Comparison of ENCODE assay signal across 9 mouse cellular contexts in genomic region chr1:151953563-151953962, GRCm38 (mm10).
DNase-seq lines count a peak whose midpoint lies in the region; ATAC-seq and TF ChIP-seq lines count a peak whose summit lies in the region.
"Had no signal": no experiment of that assay in that cellular context is flagged by ENCODE, and none has a peak within 500 bp of the region (broad histone marks: within the 10 kb centered on the region; RNA-seq: fewer than 3 reads in every experiment).

No protein-coding gene starts in this region.

- peaks cover 28% of the 10 kb centered on the region for H3K4me1 ChIP-seq in forebrain, embryonic 10.5 days
- H3K4me1 ChIP-seq in forebrain, embryonic 11.5 days (replicated peaks; ENCODE audit: control insufficient read depth, insufficient read depth, low read length), result peaks cover 3% of the 10 kb centered on the region; the same call in 1 of the 2 replicates
- H3K4me1 ChIP-seq in cerebellum, adult 2 months (ENCODE audit: control insufficient read depth, insufficient read depth, low read length), result peaks cover 10% of the 10 kb centered on the region; the same call in 1 of the 2 replicates
- H3K4me1 ChIP-seq in hindbrain, postnatal 0 days (ENCODE audit: insufficient read depth, low read length), result peaks cover 11% of the 10 kb centered on the region
- H3K4me1 ChIP-seq in midbrain, embryonic 11.5 days (ENCODE audit: control insufficient read depth, insufficient read depth, low read length), result peaks cover 5% of the 10 kb centered on the region

- H3K9me3 ChIP-seq in forebrain, embryonic 10.5 days, result no peaks in the 10 kb centered on the region
- H3K9me3 ChIP-seq in forebrain, embryonic 11.5 days (ENCODE audit: control insufficient read depth, low read length), result no peaks in the 10 kb centered on the region
- no peaks in the 10 kb centered on the region for H3K9me3 ChIP-seq in hindbrain, postnatal 0 days (ENCODE audit: low read length)
- no peaks in the 10 kb centered on the region for H3K9me3 ChIP-seq in midbrain, embryonic 11.5 days (ENCODE audit: control insufficient read depth, low read length)
- H3K9me3 ChIP-seq: embryonic facial prominence, embryonic 12.5 days had no signal

- no peaks in the 10 kb centered on the region for H3K27me3 ChIP-seq in forebrain, embryonic 10.5 days (ENCODE audit: poor library complexity, severe bottlenecking)
- H3K27me3 ChIP-seq in forebrain, embryonic 11.5 days (ENCODE audit: control insufficient read depth, insufficient read depth, low read length), result no peaks in the 10 kb centered on the region
- H3K27me3 ChIP-seq in cerebellum, adult 2 months (ENCODE audit: control insufficient read depth, insufficient read depth, low read length), result no peaks in the 10 kb centered on the region
- no peaks in the 10 kb centered on the region for H3K27me3 ChIP-seq in hindbrain, postnatal 0 days (ENCODE audit: insufficient read depth, low read length)
- H3K27me3 ChIP-seq in midbrain, embryonic 11.5 days (ENCODE audit: control insufficient read depth, insufficient read depth, low read length), result no peaks in the 10 kb centered on the region
- H3K27me3 ChIP-seq: embryonic facial prominence, embryonic 12.5 days had no signal

- TF ChIP-seq POLR2A in cerebellum, adult 2 months (IDR thresholded peaks at IDR 0.05; ENCODE audit: borderline replicate concordance, insufficient read depth, low read length), result no peak

- no peaks in the 10 kb centered on the region for H3K36me3 ChIP-seq in forebrain, embryonic 10.5 days (replicated peaks)
- no peaks in the 10 kb centered on the region for H3K36me3 ChIP-seq in forebrain, embryonic 11.5 days (ENCODE audit: control insufficient read depth, insufficient read depth, low read length)
- no peaks in the 10 kb centered on the region for H3K36me3 ChIP-seq in hindbrain, postnatal 0 days (ENCODE audit: insufficient read depth, low read length)
- no peaks in the 10 kb centered on the region for H3K36me3 ChIP-seq in midbrain, embryonic 11.5 days (ENCODE audit: control insufficient read depth, insufficient read depth, low read length)
- H3K36me3 ChIP-seq: embryonic facial prominence, embryonic 12.5 days had no signal

- no peak for DNase-seq in forebrain, embryonic 10.5 days (ENCODE audit: extremely low spot score, low spot score)
- no peak for DNase-seq in forebrain, embryonic 11.5 days (ENCODE audit: low spot score)
- DNase-seq in cerebellum, adult 2 months, result peak; percentile 73 to 80
- peak; percentile 82 for DNase-seq in gastrocnemius, postnatal 25 days
- DNase-seq in hindbrain, postnatal 0 days (ENCODE audit: low spot score), result peak; percentile 72
- peak; percentile 72 to 75 for DNase-seq in left cerebral cortex, postnatal 14 days (ENCODE audit: low spot score in 2 of 2)
- no peak for DNase-seq in midbrain, embryonic 11.5 days (ENCODE audit: low spot score, missing footprints)
- DNase-seq in testis, postnatal 14 days (ENCODE audit: low spot score), result peak; percentile 69

- 60% methylated on average over 7 of the region's 7 CpGs for WGBS in forebrain, embryonic 10.5 days
- 61% methylated on average over 7 of the region's 7 CpGs for WGBS in forebrain, embryonic 11.5 days
- 7% methylated on average over 7 of the region's 7 CpGs for WGBS in cerebellum, adult 2 months
- 8% methylated on average over 6 of the region's 7 CpGs for WGBS in hindbrain, postnatal 0 days
- WGBS in midbrain, embryonic 11.5 days, result 71% methylated on average over 6 of the region's 7 CpGs

- no peak for ATAC-seq in forebrain, embryonic 11.5 days (replicated peaks; ENCODE audit: low FRiP score)
- ATAC-seq in hindbrain, postnatal 0 days, result peak; percentile 76
- peak; percentile 40; the same call in 1 of the 2 replicates for ATAC-seq in midbrain, embryonic 11.5 days (ENCODE audit: low FRiP score)

- intact Hi-C loops in left cerebral cortex, postnatal 14 days (cut with DNase I), result no loop called here

- H3K4me3 ChIP-seq in forebrain, embryonic 10.5 days, result no peak overlapping the region
- H3K4me3 ChIP-seq in forebrain, embryonic 11.5 days (ENCODE audit: low read depth, low read length), result no peak overlapping the region
- no peak overlapping the region for H3K4me3 ChIP-seq in cerebellum, adult 2 months (replicated peaks; ENCODE audit: insufficient read depth, low read depth, low read length)
- H3K4me3 ChIP-seq in hindbrain, postnatal 0 days (ENCODE audit: low read length), result no peak overlapping the region
- H3K4me3 ChIP-seq in midbrain, embryonic 11.5 days (ENCODE audit: low read depth, low read length), result no peak overlapping the region
- H3K4me3 ChIP-seq: embryonic facial prominence, embryonic 12.5 days had no signal

- H3K27ac ChIP-seq in forebrain, embryonic 10.5 days, result 0 out of 2 replicates have a peak overlapping the region, but pooled peaks have one; percentile 12
- H3K27ac ChIP-seq in forebrain, embryonic 11.5 days (ENCODE audit: low read depth, low read length), result no peak overlapping the region
- H3K27ac ChIP-seq in cerebellum, adult 2 months (ENCODE audit: insufficient read depth, low read length), result peak overlapping the region; percentile 58
- no peak overlapping the region for H3K27ac ChIP-seq in hindbrain, postnatal 0 days
- H3K27ac ChIP-seq in midbrain, embryonic 11.5 days (ENCODE audit: low read depth, low read length), result no peak overlapping the region
- H3K27ac ChIP-seq: embryonic facial prominence, embryonic 12.5 days had no signal

- H3K9ac ChIP-seq in forebrain, embryonic 11.5 days (ENCODE audit: low read length), result no peak overlapping the region
- H3K9ac ChIP-seq in hindbrain, postnatal 0 days (replicated peaks; ENCODE audit: low read length), result no peak overlapping the region
- no peak overlapping the region for H3K9ac ChIP-seq in midbrain, embryonic 11.5 days (ENCODE audit: low read length)
- H3K9ac ChIP-seq: embryonic facial prominence, embryonic 12.5 days had no signal

- no peak overlapping the region for H3K4me2 ChIP-seq in forebrain, embryonic 11.5 days (ENCODE audit: low read depth, low read length, severe bottlenecking)
- H3K4me2 ChIP-seq in hindbrain, postnatal 0 days (ENCODE audit: low read depth, low read length), result no peak overlapping the region
- no peak overlapping the region for H3K4me2 ChIP-seq in midbrain, embryonic 11.5 days
- H3K4me2 ChIP-seq: embryonic facial prominence, embryonic 12.5 days had no signal

- TF ChIP-seq CTCF in cerebellum, adult 2 months (IDR thresholded peaks at IDR 0.05; ENCODE audit: borderline replicate concordance, insufficient read depth, low read depth, low read length), result no peak
- no peak for TF ChIP-seq CTCF in hindbrain, postnatal 0 days (IDR thresholded peaks at IDR 0.05; ENCODE audit: low read depth)

Comparison
In these comparisons a context has a peak if more than half of its experiments do, and no peak if none do; other contexts are left out.
1. H3K27ac ChIP-seq: peak in forebrain, embryonic 10.5 days (single experiment) and cerebellum, adult 2 months (single experiment); none in forebrain, embryonic 11.5 days (single experiment), hindbrain, postnatal 0 days (single experiment) and midbrain, embryonic 11.5 days (single experiment).
2. DNase-seq: peak in cerebellum, adult 2 months (2 of 2), gastrocnemius, postnatal 25 days (single experiment), hindbrain, postnatal 0 days (single experiment), left cerebral cortex, postnatal 14 days (2 of 2) and testis, postnatal 14 days (single experiment); none in forebrain, embryonic 10.5 days (single experiment), forebrain, embryonic 11.5 days (single experiment) and midbrain, embryonic 11.5 days (single experiment).